Mouse (Mus musculus): ENCODE results near the gene Stab1. TPM values are rescaled to one million over a fixed set of nuclear protein-coding genes. Genes with fewer than 3 reads are reported as not detected.

Gene Stab1
- polyA plus RNA-seq, 1 experiment from 2014 or later: 35.0 TPM

- Histone ChIP-seq H3K4me1 (no peaks in the 10 kb centered on the region), H3K9ac (no peak overlapping the region), H3K4me3 (replicated peaks) (no peak overlapping the region), H3K27ac (no peak overlapping the region), H3K27me3 (replicated peaks) (no peaks in the 10 kb centered on the region), H3K9me3 (no peaks in the 10 kb centered on the region), H3K36me3 (peaks cover 78% of the 10 kb centered on the region), H3K4me2 (no peak overlapping the region)
- 72% methylated on average over 18 of the region's 18 CpGs for WGBS
- ATAC-seq (ENCODE audit: insufficient read depth, low FRiP score, low read depth): no peak
These were observed 4.5 kb upstream of the Stab1 start for GRCm38 (mm10) chr14:31172781-31173455.

- H3K9ac ChIP-seq: no peak overlapping the region
- 93% methylated on average over 15 of the region's 15 CpGs for WGBS
- no peak overlapping the region for H3K4me2 ChIP-seq
- H3K4me3 ChIP-seq (replicated peaks): no peak overlapping the region
- H3K27me3 ChIP-seq (replicated peaks): no peaks in the 10 kb centered on the region
- H3K4me1 ChIP-seq: 0 out of 2 replicates have a peak, but pooled peaks cover 2% of the 10 kb centered on the region
- ATAC-seq (ENCODE audit: insufficient read depth, low FRiP score, low read depth): no peak
- no peaks in the 10 kb centered on the region for H3K9me3 ChIP-seq
- peaks cover 68% of the 10 kb centered on the region for H3K36me3 ChIP-seq
- H3K27ac ChIP-seq: no peak overlapping the region
These were observed 3.4 kb upstream of the Stab1 start for GRCm38 (mm10) chr14:31171821-31172220.

- peaks cover 64% of the 10 kb centered on the region for H3K36me3 ChIP-seq
- no peak for ATAC-seq (ENCODE audit: insufficient read depth, low FRiP score, low read depth)
- no peak overlapping the region for H3K4me2 ChIP-seq
- no peak overlapping the region for H3K9ac ChIP-seq
- H3K9me3 ChIP-seq: no peaks in the 10 kb centered on the region
- H3K27me3 ChIP-seq (replicated peaks): no peaks in the 10 kb centered on the region
- H3K27ac ChIP-seq: no peak overlapping the region
- H3K4me3 ChIP-seq (replicated peaks): no peak overlapping the region
- H3K4me1 ChIP-seq: peaks cover 5% of the 10 kb centered on the region; the same call in 1 of the 2 replicates
- WGBS: 89% methylated on average over 11 of the region's 11 CpGs
These were observed 2.9 kb upstream of the Stab1 start for GRCm38 (mm10) chr14:31171386-31171785.

- Histone ChIP-seq H3K9me3 (no peaks in the 10 kb centered on the region), H3K9ac (no peak overlapping the region), H3K4me3 (replicated peaks) (no peak overlapping the region), H3K27me3 (replicated peaks) (no peaks in the 10 kb centered on the region), H3K36me3 (peaks cover 60% of the 10 kb centered on the region), H3K27ac (no peak overlapping the region), H3K4me1 (peaks cover 9% of the 10 kb centered on the region; the same call in 1 of the 2 replicates), H3K4me2 (no peak overlapping the region)
- WGBS: 79% methylated on average over 13 of the region's 13 CpGs
- no peak for ATAC-seq (ENCODE audit: insufficient read depth, low FRiP score, low read depth)
These were observed 2.5 kb upstream of the Stab1 start for GRCm38 (mm10) chr14:31170963-31171362.

GRCm38 (mm10) chr14:31169508-31169907 lies 1.1 kb upstream of the Stab1 start:
- Histone ChIP-seq H3K4me3 (replicated peaks) (no peak overlapping the region), H3K27ac (no peak overlapping the region), H3K4me1 (peaks cover 9% of the 10 kb centered on the region; the same call in 1 of the 2 replicates), H3K4me2 (no peak overlapping the region), H3K9ac (no peak overlapping the region), H3K36me3 (peaks cover 45% of the 10 kb centered on the region), H3K9me3 (no peaks in the 10 kb centered on the region), H3K27me3 (replicated peaks) (no peaks in the 10 kb centered on the region)
- 69% methylated on average over 6 of the region's 6 CpGs for WGBS
- ATAC-seq (ENCODE audit: insufficient read depth, low FRiP score, low read depth): no peak

- Histone ChIP-seq H3K27ac (no peak overlapping the region; the same call in 1 of the 2 replicates), H3K36me3 (peaks cover 19% of the 10 kb centered on the region), H3K9ac (no peak overlapping the region), H3K4me2 (peak overlapping the region; percentile 23), H3K27me3 (replicated peaks) (no peaks in the 10 kb centered on the region), H3K4me3 (replicated peaks) (0 out of 2 replicates have a peak overlapping the region, but pooled peaks have one; percentile 2), H3K9me3 (no peaks in the 10 kb centered on the region), H3K4me1 (peaks cover 11% of the 10 kb centered on the region; the same call in 1 of the 2 replicates)
- WGBS: 59% methylated on average over 9 of the region's 9 CpGs
- no peak for ATAC-seq (ENCODE audit: insufficient read depth, low FRiP score, low read depth)
These were observed 1.6 kb downstream of the Stab1 start for GRCm38 (mm10) chr14:31166827-31167226.

GRCm38 (mm10) chr14:31165991-31166630 lies 2.3 kb downstream of the Stab1 start:
- H3K27ac ChIP-seq: no peak overlapping the region
- 34% methylated on average over 10 of the region's 10 CpGs for WGBS

GRCm38 (mm10) chr14:31165458-31165857 lies 3.0 kb downstream of the Stab1 start:
- Histone ChIP-seq H3K27ac (no peak overlapping the region), H3K36me3 (peaks cover 5% of the 10 kb centered on the region), H3K4me3 (replicated peaks) (no peak overlapping the region), H3K4me2 (no peak overlapping the region), H3K9me3 (no peaks in the 10 kb centered on the region), H3K4me1 (peaks cover 11% of the 10 kb centered on the region; the same call in 1 of the 2 replicates), H3K27me3 (replicated peaks) (no peaks in the 10 kb centered on the region), H3K9ac (no peak overlapping the region)
- no peak for ATAC-seq (ENCODE audit: insufficient read depth, low FRiP score, low read depth)
- WGBS: 59% methylated on average over 7 of the region's 7 CpGs

More at GRCm38 (mm10) chr14:31165991-31166630, 2.3 kb downstream of the Stab1 start:
- Histone ChIP-seq H3K4me3 (replicated peaks) (0 out of 2 replicates have a peak overlapping the region, but pooled peaks have one; percentile 2), H3K27me3 (replicated peaks) (no peaks in the 10 kb centered on the region), H3K9ac (no peak overlapping the region), H3K36me3 (peaks cover 12% of the 10 kb centered on the region), H3K9me3 (no peaks in the 10 kb centered on the region), H3K4me1 (peaks cover 11% of the 10 kb centered on the region; the same call in 1 of the 2 replicates), H3K4me2 (peak overlapping the region; percentile 23; the same call in 1 of the 2 replicates)
- ATAC-seq (ENCODE audit: insufficient read depth, low FRiP score, low read depth): no peak

GRCm38 (mm10) chr14:31165010-31165409 lies 3.4 kb downstream of the Stab1 start:
- no peak overlapping the region for H3K4me3 ChIP-seq (replicated peaks)
- H3K36me3 ChIP-seq: peaks cover under 1% of the 10 kb centered on the region; the same call in 1 of the 2 replicates
- H3K27me3 ChIP-seq (replicated peaks): no peaks in the 10 kb centered on the region
- no peak overlapping the region for H3K4me2 ChIP-seq
- no peak overlapping the region for H3K27ac ChIP-seq
- no peaks in the 10 kb centered on the region for H3K9me3 ChIP-seq
- H3K9ac ChIP-seq: no peak overlapping the region
- 51% methylated on average over 2 of the region's 2 CpGs for WGBS
- ATAC-seq (ENCODE audit: insufficient read depth, low FRiP score, low read depth): no peak
- peaks cover 11% of the 10 kb centered on the region; the same call in 1 of the 2 replicates for H3K4me1 ChIP-seq

GRCm38 (mm10) chr14:31164067-31164466 lies 4.4 kb downstream of the Stab1 start:
- Histone ChIP-seq H3K4me1 (peaks cover 11% of the 10 kb centered on the region; the same call in 1 of the 2 replicates), H3K4me2 (no peak overlapping the region), H3K27me3 (replicated peaks) (no peaks in the 10 kb centered on the region), H3K9me3 (no peaks in the 10 kb centered on the region), H3K9ac (no peak overlapping the region), H3K36me3 (no peaks in the 10 kb centered on the region), H3K27ac (no peak overlapping the region), H3K4me3 (replicated peaks) (no peak overlapping the region)
- WGBS: 72% methylated on average over 8 of the region's 8 CpGs
- ATAC-seq (ENCODE audit: insufficient read depth, low FRiP score, low read depth): no peak

GRCm38 (mm10) chr14:31161638-31162037 lies 6.8 kb downstream of the Stab1 start:
- WGBS: 68% methylated on average over 10 of the region's 10 CpGs
- ATAC-seq (ENCODE audit: insufficient read depth, low FRiP score, low read depth): no peak
- H3K27ac ChIP-seq: no peak overlapping the region

GRCm38 (mm10) chr14:31161191-31161590 lies 7.2 kb downstream of the Stab1 start:
- no peaks in the 10 kb centered on the region for H3K36me3 ChIP-seq
- 82% methylated on average over 7 of the region's 7 CpGs for WGBS
- H3K4me3 ChIP-seq (replicated peaks): no peak overlapping the region
- ATAC-seq (ENCODE audit: insufficient read depth, low FRiP score, low read depth): no peak
- H3K4me1 ChIP-seq: 0 out of 2 replicates have a peak, but pooled peaks cover 4% of the 10 kb centered on the region
- no peaks in the 10 kb centered on the region for H3K27me3 ChIP-seq (replicated peaks)
- H3K27ac ChIP-seq: no peak overlapping the region
- no peak overlapping the region for H3K4me2 ChIP-seq
- no peak overlapping the region for H3K9ac ChIP-seq
- H3K9me3 ChIP-seq: no peaks in the 10 kb centered on the region

More at GRCm38 (mm10) chr14:31161638-31162037, 6.8 kb downstream of the Stab1 start:
- Histone ChIP-seq H3K9me3 (no peaks in the 10 kb centered on the region), H3K4me3 (replicated peaks) (no peak overlapping the region), H3K4me2 (no peak overlapping the region), H3K4me1 (peaks cover 7% of the 10 kb centered on the region; the same call in 1 of the 2 replicates), H3K36me3 (no peaks in the 10 kb centered on the region), H3K27me3 (replicated peaks) (no peaks in the 10 kb centered on the region), H3K9ac (no peak overlapping the region)
